Mouse (Mus musculus): Measurements from ENCODE around the gene Ndst2. TPM values are rescaled to one million over a fixed set of nuclear protein-coding genes. Genes with fewer than 3 reads are reported as not detected.

Ndst2 gene
- total and polyA plus RNA-seq, 2 experiments = 10.8 to 33.2 TPM

DNA sequence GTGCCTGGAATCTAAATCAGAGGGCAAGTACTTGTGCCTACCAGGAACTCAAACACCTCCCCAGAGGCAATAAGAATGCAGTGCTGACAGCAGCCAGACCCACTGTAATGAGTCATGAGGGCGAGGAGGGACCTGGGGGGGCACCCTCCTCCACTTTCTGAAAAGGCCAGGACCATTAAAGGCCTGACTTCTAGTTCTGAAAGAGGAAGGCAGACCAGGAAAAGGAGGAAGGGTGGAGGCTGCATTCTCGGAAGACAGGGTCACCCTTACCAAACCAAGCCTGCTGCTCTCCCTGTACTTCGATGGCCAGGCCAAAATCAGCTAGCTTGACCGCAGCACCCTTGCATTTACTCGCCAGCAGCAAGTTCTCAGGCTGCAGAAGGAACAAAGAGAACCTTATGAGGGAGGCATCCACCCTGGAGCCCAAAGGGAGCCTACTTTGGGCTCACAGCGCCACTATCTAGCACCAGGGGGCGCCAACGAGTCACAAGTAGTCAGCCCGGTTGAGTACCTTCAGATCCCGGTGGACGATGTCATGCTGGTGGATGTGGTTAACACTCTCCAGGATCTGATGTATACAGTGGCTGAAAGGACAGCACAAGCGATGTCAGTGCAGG lies 31.4 kb upstream of the Ndst2 start:
- Histone ChIP-seq H3K27me3 (ENCODE audit: control insufficient read depth, insufficient read depth, low read length) (no peaks in the 10 kb centered on the region), H3K27ac (replicated peaks; ENCODE audit: insufficient read depth, low read depth, low read length) (peak overlapping the region; percentile 9; the same call in 1 of the 2 replicates), H3K4me3 (ENCODE audit: insufficient read depth, low read depth, low read length) (no peak overlapping the region), H3K36me3 (ENCODE audit: control insufficient read depth, insufficient read depth, low read length) (peaks cover 4% of the 10 kb centered on the region; the same call in 1 of the 2 replicates), H3K4me1 (ENCODE audit: control insufficient read depth, insufficient read depth, low read length) (no peaks in the 10 kb centered on the region; the same call in 1 of the 2 replicates), H3K9ac (ENCODE audit: low read depth, low read length) (no peak overlapping the region), H3K79me2 (ENCODE audit: control insufficient read depth, insufficient read depth, low read length) (no peaks in the 10 kb centered on the region)
- peak; percentile 96 for TF ChIP-seq CTCF (IDR thresholded peaks at IDR 0.05; ENCODE audit: low read depth, low read length)
- TF ChIP-seq POLR2A (IDR thresholded peaks at IDR 0.05; ENCODE audit: extremely low read depth, insufficient read depth, low read length) = no peak
- WGBS = 30% methylated on average over 12 of the region's 12 CpGs
- peak; percentile 34 for DNase-seq (ENCODE audit: extremely low read depth, low read depth, low spot score)

GRCm38 (mm10) chr14:20764942-20765341 lies 30.6 kb upstream of the Ndst2 start:
- DNase-seq (ENCODE audit: extremely low read depth, low read depth, low spot score) = no peak
- Histone ChIP-seq H3K79me2 (ENCODE audit: control insufficient read depth, insufficient read depth, low read length) (no peaks in the 10 kb centered on the region), H3K27me3 (ENCODE audit: control insufficient read depth, insufficient read depth, low read length) (no peaks in the 10 kb centered on the region), H3K9ac (ENCODE audit: low read depth, low read length) (no peak overlapping the region), H3K4me3 (ENCODE audit: insufficient read depth, low read depth, low read length) (no peak overlapping the region), H3K4me1 (ENCODE audit: control insufficient read depth, insufficient read depth, low read length) (no peaks in the 10 kb centered on the region; the same call in 1 of the 2 replicates), H3K27ac (replicated peaks; ENCODE audit: insufficient read depth, low read depth, low read length) (0 out of 2 replicates have a peak overlapping the region, but pooled peaks have one; percentile 9), H3K36me3 (ENCODE audit: control insufficient read depth, insufficient read depth, low read length) (peaks cover 4% of the 10 kb centered on the region; the same call in 1 of the 2 replicates)
- WGBS = 83% methylated on average over 5 of the region's 5 CpGs
- no peak for TF ChIP-seq POLR2A (IDR thresholded peaks at IDR 0.05; ENCODE audit: extremely low read depth, insufficient read depth, low read length)
- no peak for TF ChIP-seq CTCF (IDR thresholded peaks at IDR 0.05; ENCODE audit: low read depth, low read length)

- no peak overlapping the region for H3K27ac ChIP-seq (replicated peaks; ENCODE audit: insufficient read depth, low read depth, low read length)
- H3K4me1 ChIP-seq (ENCODE audit: control insufficient read depth, insufficient read depth, low read length) = no peaks in the 10 kb centered on the region
- DNase-seq (ENCODE audit: extremely low read depth, low read depth, low spot score) = no peak
- no peak overlapping the region for H3K9ac ChIP-seq (ENCODE audit: low read depth, low read length)
- H3K36me3 ChIP-seq (ENCODE audit: control insufficient read depth, insufficient read depth, low read length) = peaks cover 22% of the 10 kb centered on the region
- no peak for TF ChIP-seq POLR2A (IDR thresholded peaks at IDR 0.05; ENCODE audit: extremely low read depth, insufficient read depth, low read length)
- TF ChIP-seq CTCF (IDR thresholded peaks at IDR 0.05; ENCODE audit: low read depth, low read length) = no peak
- H3K4me3 ChIP-seq (ENCODE audit: insufficient read depth, low read depth, low read length) = no peak overlapping the region
- no peaks in the 10 kb centered on the region for H3K27me3 ChIP-seq (ENCODE audit: control insufficient read depth, insufficient read depth, low read length)
- 82% methylated on average over 8 of the region's 8 CpGs for WGBS
- H3K79me2 ChIP-seq (ENCODE audit: control insufficient read depth, insufficient read depth, low read length) = no peaks in the 10 kb centered on the region
Observed at GRCm38 (mm10) chr14:20758768-20759435, 24.5 kb upstream of the Ndst2 start.

DNA sequence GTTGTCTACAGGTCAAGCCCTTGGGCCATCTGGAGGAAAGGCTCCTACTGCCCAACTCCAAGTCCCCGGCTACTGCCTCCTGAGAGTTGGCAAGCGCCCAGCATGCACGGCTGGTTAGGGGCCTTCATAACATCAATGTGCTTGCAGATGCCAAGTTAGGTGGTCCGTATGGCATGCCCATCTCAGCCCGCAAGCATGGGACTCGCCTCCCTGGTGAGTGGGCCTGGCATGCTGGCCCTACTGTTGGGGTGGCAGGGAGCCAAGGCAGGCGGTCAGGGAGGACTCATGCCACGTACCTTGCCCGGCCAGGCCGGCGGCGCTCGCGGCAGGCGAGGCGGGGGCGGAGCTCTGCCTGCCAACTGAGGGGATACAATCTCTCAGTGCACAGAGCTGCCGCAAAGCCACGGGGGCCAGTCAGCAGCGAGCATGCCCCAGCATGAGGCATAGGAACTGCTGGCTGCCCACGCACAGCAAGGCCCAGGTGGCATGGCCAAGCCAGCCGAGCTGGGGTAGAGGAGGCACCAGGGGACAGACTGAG lies 23.1 kb upstream of the Ndst2 start:
- Histone ChIP-seq H3K27me3 (ENCODE audit: control insufficient read depth, insufficient read depth, low read length) (no peaks in the 10 kb centered on the region), H3K9ac (ENCODE audit: low read depth, low read length) (no peak overlapping the region), H3K36me3 (ENCODE audit: control insufficient read depth, insufficient read depth, low read length) (peaks cover 21% of the 10 kb centered on the region), H3K27ac (replicated peaks; ENCODE audit: insufficient read depth, low read depth, low read length) (no peak overlapping the region), H3K79me2 (ENCODE audit: control insufficient read depth, insufficient read depth, low read length) (no peaks in the 10 kb centered on the region), H3K4me1 (ENCODE audit: control insufficient read depth, insufficient read depth, low read length) (peaks cover 2% of the 10 kb centered on the region; the same call in 1 of the 2 replicates), H3K4me3 (ENCODE audit: insufficient read depth, low read depth, low read length) (no peak overlapping the region)
- TF ChIP-seq CTCF (IDR thresholded peaks at IDR 0.05; ENCODE audit: low read depth, low read length) (no peak), POLR2A (IDR thresholded peaks at IDR 0.05; ENCODE audit: extremely low read depth, insufficient read depth, low read length) (no peak)
- no peak for DNase-seq (ENCODE audit: extremely low read depth, low read depth, low spot score)
- 89% methylated on average over 22 of the region's 22 CpGs for WGBS

GRCm38 (mm10) chr14:20753792-20754191 lies 19.4 kb upstream of the Ndst2 start:
- H3K36me3 ChIP-seq (ENCODE audit: control insufficient read depth, insufficient read depth, low read length) = peaks cover 17% of the 10 kb centered on the region
- no peak overlapping the region for H3K4me3 ChIP-seq (ENCODE audit: insufficient read depth, low read depth, low read length)
- no peaks in the 10 kb centered on the region for H3K79me2 ChIP-seq (ENCODE audit: control insufficient read depth, insufficient read depth, low read length)
- peaks cover 2% of the 10 kb centered on the region; the same call in 1 of the 2 replicates for H3K4me1 ChIP-seq (ENCODE audit: control insufficient read depth, insufficient read depth, low read length)
- TF ChIP-seq CTCF (IDR thresholded peaks at IDR 0.05; ENCODE audit: low read depth, low read length) (no peak), POLR2A (IDR thresholded peaks at IDR 0.05; ENCODE audit: extremely low read depth, insufficient read depth, low read length) (no peak)
- no peak overlapping the region for H3K9ac ChIP-seq (ENCODE audit: low read depth, low read length)
- no peak overlapping the region for H3K27ac ChIP-seq (replicated peaks; ENCODE audit: insufficient read depth, low read depth, low read length)
- DNase-seq (ENCODE audit: extremely low read depth, low read depth, low spot score) = no peak
- WGBS = 76% methylated on average over 3 of the region's 3 CpGs
- no peaks in the 10 kb centered on the region for H3K27me3 ChIP-seq (ENCODE audit: control insufficient read depth, insufficient read depth, low read length)
